Mouse (Mus musculus) T-helper 2 cell (primary cell): ENCODE measurements around the gene C1qtnf9.

Experiments
- in situ Hi-C: fragments of 300-600 bp; cut with MboI, MseI; formaldehyde crosslinking; loops from one replicate; pipeline ENCODE4 v1.15.1; 2025; ENCODE audit warnings: high pct_unique_total_duplicates

C1qtnf9 gene

DNA sequence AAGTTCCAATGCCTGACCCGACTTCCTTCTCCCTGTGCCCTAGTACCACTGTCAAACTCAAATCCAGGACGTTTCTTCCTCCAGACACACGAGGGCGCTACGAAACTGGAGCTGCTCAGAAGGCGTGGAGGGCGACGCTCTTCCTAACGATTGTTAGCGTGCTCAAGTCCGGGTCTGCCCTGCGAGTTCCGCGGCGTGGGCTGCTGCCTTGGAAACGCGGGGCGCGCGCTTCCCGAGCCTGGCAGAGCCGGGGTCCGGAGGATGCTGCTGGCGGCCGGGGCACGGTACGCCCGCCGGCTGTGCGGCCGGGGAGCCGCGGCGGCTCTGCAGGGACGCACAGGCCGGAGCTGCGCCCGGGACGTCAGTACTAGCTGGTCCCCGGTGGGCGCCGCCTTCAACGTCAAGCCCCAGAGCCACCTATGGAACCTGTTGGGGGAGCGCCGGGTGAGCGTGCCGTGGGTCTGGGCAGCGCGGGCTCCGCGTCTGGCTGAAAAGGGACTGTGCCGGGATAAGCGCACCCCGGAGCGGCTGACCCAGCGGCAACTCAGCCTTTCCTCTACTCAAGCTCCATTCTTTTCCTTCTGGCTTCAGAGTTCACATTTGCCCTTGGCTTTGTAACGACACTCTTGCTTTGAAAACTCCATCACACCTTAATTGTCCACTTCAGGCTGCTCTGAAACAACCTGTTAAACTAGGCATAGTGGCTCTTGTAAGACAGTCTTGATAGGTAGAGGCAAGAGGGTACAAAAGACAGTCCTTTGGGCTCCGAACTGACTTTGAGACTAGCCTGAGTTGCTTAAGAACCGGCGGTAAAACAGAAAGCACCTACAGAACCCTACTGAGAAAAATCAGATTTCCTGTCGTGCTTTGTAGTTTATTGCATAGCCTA is 16.7 kb downstream of the C1qtnf9 start, which contains the start of gene Mipep:
Mipep (plus strand) TSS at position 147 of the 889 bp plus-strand sequence.
- in situ Hi-C loops, result loop anchor here (5.0 kb wide), 2 partner anchors 52 to 508 kb away; no protein-coding TSS in a partner anchor

GRCm38 (mm10) chr14:60790103-60790502 is 22.2 kb downstream of the C1qtnf9 start:
- in situ Hi-C loops, result no loop called here

GRCm38 (mm10) chr14:60796600-60797322 is 28.8 kb downstream of the C1qtnf9 start:
- in situ Hi-C loops, result loop anchor here (5.0 kb wide), 2 partner anchors 126 to 316 kb away; no protein-coding TSS in a partner anchor

DNA sequence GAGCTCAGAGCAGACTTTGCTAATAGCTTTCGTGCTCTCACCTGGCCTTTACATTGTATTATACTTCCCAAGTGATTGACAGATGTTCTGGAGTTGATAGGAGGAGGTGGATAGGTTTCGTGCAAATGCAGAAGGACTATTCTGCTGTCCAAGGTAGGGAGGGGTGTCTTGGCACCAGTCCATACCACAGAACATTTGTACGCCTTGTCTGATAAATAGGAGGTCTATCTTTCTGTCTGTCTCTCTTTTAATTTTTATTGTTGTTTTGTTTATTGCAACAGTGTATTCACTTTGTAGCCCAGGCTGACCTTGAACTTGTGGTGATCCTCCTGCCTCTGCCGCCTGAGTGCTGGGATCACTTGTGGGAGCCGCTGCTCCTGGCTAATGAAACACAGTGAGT is 29.7 kb downstream of the C1qtnf9 start:
- in situ Hi-C loops, result loop anchor here (5.0 kb wide), 2 partner anchors 125 to 315 kb away; no protein-coding TSS in a partner anchor

- in situ Hi-C loops, result loop anchor here (5.0 kb wide), 2 partner anchors 124 to 314 kb away; no protein-coding TSS in a partner anchor
Observed at GRCm38 (mm10) chr14:60798721-60799120, 30.8 kb downstream of the C1qtnf9 start.

DNA sequence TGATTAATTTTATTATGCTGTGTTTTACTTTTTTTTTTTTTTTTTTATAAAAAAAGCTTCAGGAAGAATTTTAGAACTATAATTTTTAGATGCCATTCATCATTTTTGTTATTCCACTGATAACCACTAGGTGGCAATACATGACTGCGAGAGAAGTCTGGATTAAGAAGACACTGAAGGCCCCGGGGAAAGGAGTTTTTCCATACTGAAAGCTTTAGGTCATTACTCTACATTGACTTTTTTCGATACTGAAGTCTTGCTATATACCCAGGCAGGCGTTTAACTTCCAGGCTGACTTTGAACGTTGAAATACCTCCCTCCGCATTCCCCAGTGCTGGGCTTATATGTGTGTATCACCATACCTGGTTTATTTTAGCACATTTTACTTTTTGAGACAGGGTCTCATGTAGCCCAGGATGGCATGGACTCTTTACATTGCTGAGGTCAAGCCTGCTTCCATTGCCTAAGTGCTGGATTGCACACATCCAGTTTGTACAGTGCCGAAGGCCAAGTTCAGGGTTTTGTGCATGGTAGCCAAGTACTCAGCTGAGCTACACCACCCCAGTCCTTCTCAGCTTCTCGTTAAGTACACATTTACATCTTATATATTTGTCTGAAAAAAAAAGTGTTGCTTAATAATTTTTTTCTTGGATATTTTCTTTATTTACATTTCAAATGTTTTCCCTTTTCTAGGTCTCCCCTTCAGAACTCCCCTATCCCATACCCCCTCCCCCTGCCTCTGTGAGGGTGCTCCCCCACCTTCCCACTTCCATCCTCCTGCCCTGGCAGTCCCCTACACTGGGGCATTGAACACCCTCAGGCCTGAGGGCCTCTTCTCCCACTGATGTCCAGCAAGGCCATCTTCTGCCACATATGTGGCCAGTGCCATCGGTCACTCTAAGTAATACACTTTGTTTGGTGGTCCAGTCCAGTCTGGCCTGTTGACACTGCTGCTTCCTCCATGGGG is 32.1 kb downstream of the C1qtnf9 start:
- in situ Hi-C loops, result loop anchor here (5.0 to 10.0 kb wide), 3 partner anchors 122 to 312 kb away; no protein-coding TSS in a partner anchor

- in situ Hi-C loops, result loop anchor here (10.0 kb wide), 1 partner anchor 183 kb away; no protein-coding TSS in a partner anchor
Observed at GRCm38 (mm10) chr14:60802026-60802425, 34.1 kb downstream of the C1qtnf9 start.

- in situ Hi-C loops, result loop anchor here (10.0 kb wide), 1 partner anchor 180 kb away; no protein-coding TSS in a partner anchor
Observed at GRCm38 (mm10) chr14:60804978-60805377, 37.0 kb downstream of the C1qtnf9 start.

DNA sequence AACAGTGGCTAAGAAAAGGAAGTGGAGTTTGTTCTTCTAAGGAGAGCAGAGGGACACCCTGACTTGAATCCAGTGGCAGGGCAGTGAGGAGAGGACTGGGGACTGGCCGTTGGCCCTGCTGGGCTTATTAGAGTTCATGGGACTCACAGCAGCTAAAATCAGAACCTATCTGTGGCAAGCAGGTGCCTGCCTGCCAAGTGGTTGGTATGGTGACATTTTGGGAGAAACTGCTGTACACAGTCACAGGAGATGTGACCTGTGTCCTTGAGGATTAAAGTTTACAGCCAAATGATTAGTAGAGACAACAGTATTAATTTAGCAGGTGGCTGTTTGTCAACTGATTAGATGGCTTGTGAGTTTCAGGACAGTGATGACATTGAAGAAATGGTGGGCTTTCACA is 37.9 kb downstream of the C1qtnf9 start:
- in situ Hi-C loops, result loop anchor here (10.0 kb wide), 1 partner anchor 179 kb away; no protein-coding TSS in a partner anchor

GRCm38 (mm10) chr14:60806891-60807344 is 39.0 kb downstream of the C1qtnf9 start:
- in situ Hi-C loops, result loop anchor here (10.0 kb wide), 1 partner anchor 178 kb away; no protein-coding TSS in a partner anchor

DNA sequence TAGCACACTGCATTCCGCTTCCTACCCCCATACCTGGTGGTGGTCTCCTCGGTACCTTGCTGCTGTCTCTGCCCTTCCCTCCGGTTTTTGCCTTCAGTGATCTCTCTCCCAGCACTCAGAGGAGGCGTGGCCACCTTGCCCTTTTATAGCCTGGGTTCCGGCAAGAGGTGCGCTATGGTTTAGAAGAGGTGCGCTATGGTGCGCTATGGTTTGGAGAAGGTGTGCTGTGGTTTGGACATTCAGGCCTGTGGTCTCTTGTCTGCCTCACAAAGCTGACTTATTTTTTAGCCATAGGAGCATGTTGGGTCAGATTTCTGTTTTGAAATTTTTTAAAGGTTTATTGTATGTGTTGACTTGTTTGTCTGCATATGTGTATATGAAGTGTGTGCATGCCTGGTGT is 41.9 kb downstream of the C1qtnf9 start:
- in situ Hi-C loops, result loop anchor here (10.0 kb wide), 1 partner anchor 175 kb away; no protein-coding TSS in a partner anchor

DNA sequence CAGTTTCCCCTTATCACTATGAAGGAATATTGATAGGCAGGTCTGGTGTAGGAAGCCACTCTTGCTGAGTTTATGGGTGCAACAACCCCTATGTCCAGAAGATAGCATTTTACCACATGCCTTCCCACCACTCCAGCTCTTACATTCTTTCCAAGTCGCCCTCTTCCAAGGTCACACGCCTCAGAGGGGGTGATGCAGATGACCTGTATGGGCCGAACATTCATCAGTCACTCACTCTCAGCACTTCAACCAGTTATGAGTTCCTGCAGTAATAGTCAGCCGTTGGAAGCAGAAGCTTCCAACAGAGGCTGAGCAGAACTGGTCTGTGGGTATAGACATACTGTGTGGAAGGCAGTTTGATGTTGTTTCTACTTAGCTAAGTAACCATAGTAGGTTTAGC is 43.6 kb downstream of the C1qtnf9 start:
- in situ Hi-C loops, result no loop called here

DNA sequence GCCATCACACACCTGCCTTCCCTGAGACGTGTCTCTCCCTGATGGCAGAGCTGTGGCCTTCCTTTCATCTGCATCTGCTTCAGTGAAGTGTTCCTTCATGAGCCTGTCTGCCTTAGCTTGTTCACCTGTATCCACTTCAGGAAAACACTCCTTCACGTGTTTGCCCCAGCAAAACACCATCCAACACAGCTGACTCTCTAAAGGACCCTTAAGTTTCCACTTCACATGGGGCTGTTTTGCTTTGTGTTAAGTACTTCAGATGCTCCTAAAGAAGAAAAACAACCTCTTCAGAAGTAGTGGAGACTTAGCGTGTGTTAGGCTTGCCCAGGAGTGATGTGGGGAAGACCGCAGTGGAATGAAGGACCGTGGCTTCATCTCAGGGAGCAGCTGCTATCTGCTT is 47.2 kb downstream of the C1qtnf9 start:
- in situ Hi-C loops, result no loop called here

DNA sequence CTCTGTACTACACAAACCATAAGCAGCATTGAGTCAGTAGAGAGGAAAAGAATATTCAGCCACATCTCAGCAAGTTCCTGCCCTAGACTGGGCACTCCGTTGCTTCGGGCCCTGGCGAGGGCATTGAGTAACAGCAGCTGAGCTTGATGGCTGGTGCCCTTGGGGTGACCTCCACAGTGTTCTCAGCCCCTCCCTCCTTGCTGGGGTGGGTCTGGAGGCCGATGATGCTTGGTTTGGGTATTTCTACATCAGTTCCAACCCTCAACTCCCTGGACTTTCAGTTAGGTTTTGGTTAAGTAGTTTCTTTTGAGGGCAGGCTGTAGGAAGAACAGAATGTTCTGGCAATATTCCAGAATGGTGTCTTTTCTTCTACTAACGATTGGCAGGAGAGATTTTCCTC is 50.1 kb downstream of the C1qtnf9 start:
- in situ Hi-C loops, result no loop called here

GRCm38 (mm10) chr14:60830096-60830495 is 62.2 kb downstream of the C1qtnf9 start:
- in situ Hi-C loops, result no loop called here
